Comparison of ENCODE assay signal across 25 mouse cellular contexts in the genomic region with DNA sequence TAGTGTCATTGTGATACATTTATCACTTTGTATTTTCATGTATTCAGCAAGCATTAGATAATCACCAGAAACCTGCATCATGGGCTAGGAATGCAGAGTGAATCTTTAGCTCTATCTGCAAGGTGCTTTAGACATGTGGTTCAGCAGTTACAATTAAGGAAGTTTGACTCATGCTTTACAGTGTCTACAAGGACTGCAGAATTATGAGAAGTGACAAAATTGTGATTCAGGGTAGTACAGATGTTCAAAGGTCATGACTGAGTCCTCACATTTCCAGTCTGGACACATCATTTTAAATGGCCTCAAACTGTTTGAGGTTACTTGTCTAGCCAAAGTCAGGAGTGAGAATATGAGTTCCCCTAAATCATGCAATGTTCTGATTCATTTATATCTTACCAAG.
"Had no signal": no experiment of that assay in that cellular context is flagged by ENCODE, and none has a peak within 500 bp of the region (broad histone marks: within the 10 kb centered on the region; RNA-seq: fewer than 3 reads in every experiment).

No protein-coding gene starts in this region.

- H3K4me3 ChIP-seq: heart, adult 2 months; heart, embryonic 13.5 days; heart, embryonic 15.5 days; hindbrain, embryonic 13.5 days; hindbrain, embryonic 15.5 days; kidney, embryonic 15.5 days; layer of hippocampus, adult 2 months; left cerebral cortex, adult 2 months; limb, embryonic 10.5 days; limb, embryonic 12.5 days; liver, embryonic 13.5 days; liver, embryonic 15.5 days had no signal

- H3K36me3 ChIP-seq: heart, embryonic 13.5 days; heart, embryonic 15.5 days; hindbrain, embryonic 13.5 days; hindbrain, embryonic 15.5 days; kidney, embryonic 15.5 days; limb, embryonic 10.5 days; limb, embryonic 12.5 days; liver, embryonic 13.5 days; liver, embryonic 15.5 days had no signal

- DNase-seq: gastrocnemius, postnatal 14 days; gastrocnemius, postnatal 36 days; heart, adult 11 months; heart, adult 2 months; heart, postnatal 14 days; heart, postnatal 36 days; kidney, adult 11 months; kidney, adult 2 months; kidney, adult 9 months; kidney, postnatal 25 days; kidney, postnatal 4 days; liver; liver, embryonic 13.5 days had no signal

- H3K27me3 ChIP-seq: heart, embryonic 13.5 days; heart, embryonic 15.5 days; hindbrain, embryonic 13.5 days; hindbrain, embryonic 15.5 days; kidney, embryonic 15.5 days; limb, embryonic 12.5 days; liver, embryonic 13.5 days; liver, embryonic 15.5 days had no signal

- ATAC-seq: hindbrain, postnatal 0 days; intestine, embryonic 16.5 days had no signal
